Mouse (Mus musculus) liver, embryonic 12.5 days (tissue): ENCODE measurements around the gene Rc3h2. TPM values are rescaled to one million over a fixed set of nuclear protein-coding genes. Genes with fewer than 3 reads are reported as not detected.

Experiments
- ATAC-seq: fragments of 200-750 bp; cut with Nextera tagmentation; 2 replicates; pipeline ENCODE4 v1.8.0; 2017; ENCODE audit warnings: moderate number of reproducible peaks, mild to moderate bottlenecking, moderate library complexity
- H3K27ac ChIP-seq: fragments of 300-500 bp; sonication (generic); 2 replicates; pipeline ENCODE4 v1.5.1; 2016; ENCODE audit warnings: mild to moderate bottlenecking
- H3K27me3 ChIP-seq: fragments of 300-500 bp; sonication (generic); replicated peaks from 2 replicates; pipeline ENCODE4 v1.6.1; 2016; ENCODE audit warnings: mild to moderate bottlenecking, moderate library complexity
- H3K36me3 ChIP-seq: fragments of 300-500 bp; sonication (generic); 2 replicates; pipeline ENCODE4 v1.6.1; 2016; ENCODE audit warnings: mild to moderate bottlenecking, moderate library complexity
- H3K4me1 ChIP-seq: fragments of 300-500 bp; sonication (generic); 2 replicates; pipeline ENCODE4 v1.6.1; 2016
- H3K4me2 ChIP-seq: fragments of 300-500 bp; sonication (generic); 2 replicates; pipeline ENCODE4 v1.6.1; 2016; ENCODE audit warnings: mild to moderate bottlenecking, moderate library complexity
- H3K4me3 ChIP-seq: fragments of 300-500 bp; sonication (generic); 2 replicates; pipeline ENCODE4 v1.5.1; 2016; ENCODE audit warnings: mild to moderate bottlenecking, moderate library complexity
- H3K9ac ChIP-seq: fragments of 300-500 bp; sonication (generic); 2 replicates; pipeline ENCODE4 v1.6.1; 2016; ENCODE audit warnings: mild to moderate bottlenecking, moderate library complexity
- H3K9me3 ChIP-seq: fragments of 300-500 bp; sonication (generic); replicated peaks from 2 replicates; pipeline ENCODE4 v1.6.1; 2016; ENCODE audit warnings: mild to moderate bottlenecking, moderate library complexity
- WGBS: fragments of 180-500 bp; shearing (Covaris S2); methylation state at CpG from one replicate; pipeline ENCODE4 v1.1.7; 2016; ENCODE audit not compliant: insufficient replicate concordance; 5-methylcytosine and 5-hydroxymethylcytosine counted together
- polyA plus RNA-seq: library from polyadenylated mRNA; unstranded; fragments of >200 nt; fragmentation: Nextera tagmentation; extraction: Ambion mirVana; gene quantifications from 2 replicates; pipeline ENCODE4 v1.2.1, GENCODE M21; 2016

Gene Rc3h2
- polyA plus RNA-seq, 1 experiment from 2014 or later, result 7.0 TPM

- H3K36me3 ChIP-seq, result peaks cover 58% of the 10 kb centered on the region
- H3K4me1 ChIP-seq, result no peaks in the 10 kb centered on the region
- H3K4me3 ChIP-seq, result no peak overlapping the region
- ATAC-seq, result no peak
- no peaks in the 10 kb centered on the region for H3K9me3 ChIP-seq
- H3K4me2 ChIP-seq, result no peak overlapping the region
- WGBS, result 59% methylated on average over 1 of the region's 1 CpGs
- no peak overlapping the region for H3K9ac ChIP-seq
- no peaks in the 10 kb centered on the region for H3K27me3 ChIP-seq
- H3K27ac ChIP-seq, result no peak overlapping the region
Measured at GRCm38 (mm10) chr2:37395539-37395938, 27.2 kb downstream of the Rc3h2 start.

- H3K4me2 ChIP-seq, result no peak overlapping the region
- no peak overlapping the region for H3K4me3 ChIP-seq
- no peaks in the 10 kb centered on the region for H3K4me1 ChIP-seq
- H3K27me3 ChIP-seq, result no peaks in the 10 kb centered on the region
- H3K27ac ChIP-seq, result no peak overlapping the region
- no peaks in the 10 kb centered on the region for H3K9me3 ChIP-seq
- peaks cover 54% of the 10 kb centered on the region for H3K36me3 ChIP-seq
- H3K9ac ChIP-seq, result no peak overlapping the region
- ATAC-seq, result no peak
- 90% methylated on average over 9 of the region's 9 CpGs for WGBS
Measured at GRCm38 (mm10) chr2:37382921-37383320, 39.8 kb downstream of the Rc3h2 start.

- ATAC-seq, result peak; percentile 54; the same call in 1 of the 2 replicates
- H3K4me2 ChIP-seq, result no peak overlapping the region
- WGBS, result 54% methylated on average over 2 of the region's 2 CpGs
- H3K9me3 ChIP-seq, result no peaks in the 10 kb centered on the region
- peaks cover 3% of the 10 kb centered on the region; the same call in 1 of the 2 replicates for H3K4me1 ChIP-seq
- no peak overlapping the region for H3K4me3 ChIP-seq
- no peak overlapping the region for H3K27ac ChIP-seq
- H3K27me3 ChIP-seq, result no peaks in the 10 kb centered on the region
- no peak overlapping the region for H3K9ac ChIP-seq
- H3K36me3 ChIP-seq, result peaks cover 66% of the 10 kb centered on the region
Measured at GRCm38 (mm10) chr2:37380189-37380588, 42.5 kb downstream of the Rc3h2 start.

GRCm38 (mm10) chr2:37376018-37376417 is 46.7 kb downstream of the Rc3h2 start:
- no peaks in the 10 kb centered on the region for H3K27me3 ChIP-seq
- no peaks in the 10 kb centered on the region for H3K9me3 ChIP-seq
- no peak overlapping the region for H3K27ac ChIP-seq
- WGBS, result 19% methylated on average over 1 of the region's 1 CpGs
- H3K36me3 ChIP-seq, result peaks cover 54% of the 10 kb centered on the region
- peaks cover 3% of the 10 kb centered on the region; the same call in 1 of the 2 replicates for H3K4me1 ChIP-seq
- no peak overlapping the region for H3K4me2 ChIP-seq
- no peak overlapping the region for H3K4me3 ChIP-seq
- no peak overlapping the region for H3K9ac ChIP-seq
- no peak for ATAC-seq

- peaks cover 21% of the 10 kb centered on the region for H3K36me3 ChIP-seq
- H3K4me3 ChIP-seq, result no peak overlapping the region
- no peak overlapping the region for H3K4me2 ChIP-seq
- no peaks in the 10 kb centered on the region for H3K27me3 ChIP-seq
- 83% methylated on average over 2 of the region's 2 CpGs for WGBS
- H3K9me3 ChIP-seq, result no peaks in the 10 kb centered on the region
- no peak overlapping the region for H3K9ac ChIP-seq
- no peak overlapping the region for H3K27ac ChIP-seq
- H3K4me1 ChIP-seq, result no peaks in the 10 kb centered on the region
- ATAC-seq, result no peak
Measured at GRCm38 (mm10) chr2:37370651-37371050, 52.1 kb downstream of the Rc3h2 start.

GRCm38 (mm10) chr2:37359908-37360307 is 62.8 kb downstream of the Rc3h2 start:
- no peak overlapping the region for H3K4me3 ChIP-seq
- no peaks in the 10 kb centered on the region for H3K27me3 ChIP-seq
- no peak overlapping the region for H3K27ac ChIP-seq
- 87% methylated on average over 2 of the region's 2 CpGs for WGBS
- H3K4me2 ChIP-seq, result peak overlapping the region; percentile 76
- ATAC-seq, result no peak
- H3K36me3 ChIP-seq, result peaks cover 24% of the 10 kb centered on the region
- H3K9me3 ChIP-seq, result no peaks in the 10 kb centered on the region
- H3K9ac ChIP-seq, result no peak overlapping the region
- peaks cover 21% of the 10 kb centered on the region for H3K4me1 ChIP-seq

GRCm38 (mm10) chr2:37358633-37359540 is 63.8 kb downstream of the Rc3h2 start, which contains the start of gene Pdcl:
Gene Pdcl, minus strand, starts transcription at chr2:37359332.
- no peaks in the 10 kb centered on the region for H3K9me3 ChIP-seq
- H3K4me2 ChIP-seq, result peak within 1 kb of the TSS; percentile 76
- H3K36me3 ChIP-seq, result peaks cover 34% of the 10 kb centered on the region
- peak; percentile 100 for ATAC-seq
- peaks cover 21% of the 10 kb centered on the region for H3K4me1 ChIP-seq
- H3K9ac ChIP-seq, result peak within 1 kb of the TSS; percentile 75
- H3K27me3 ChIP-seq, result no peaks in the 10 kb centered on the region
- H3K4me3 ChIP-seq, result peak within 1 kb of the TSS; percentile 76
- peak within 1 kb of the TSS; percentile 98 for H3K27ac ChIP-seq
- under 1% methylated on average over 42 of the region's 42 CpGs for WGBS

- 87% methylated on average over 5 of the region's 5 CpGs for WGBS
- ATAC-seq, result no peak
- Histone ChIP-seq H3K9ac (no peak overlapping the region), H3K27ac (no peak overlapping the region), H3K4me3 (no peak overlapping the region), H3K27me3 (no peaks in the 10 kb centered on the region), H3K36me3 (peaks cover 65% of the 10 kb centered on the region), H3K9me3 (no peaks in the 10 kb centered on the region), H3K4me1 (peaks cover 21% of the 10 kb centered on the region), H3K4me2 (no peak overlapping the region)
Measured at GRCm38 (mm10) chr2:37355571-37355970, 67.1 kb downstream of the Rc3h2 start.

- no peak overlapping the region for H3K9ac ChIP-seq
- H3K36me3 ChIP-seq, result peaks cover 66% of the 10 kb centered on the region
- no peak for ATAC-seq
- no peak overlapping the region for H3K4me3 ChIP-seq
- no peaks in the 10 kb centered on the region for H3K27me3 ChIP-seq
- H3K4me1 ChIP-seq, result no peaks in the 10 kb centered on the region; the same call in 1 of the 2 replicates
- 80% methylated on average over 7 of the region's 7 CpGs for WGBS
- H3K27ac ChIP-seq, result no peak overlapping the region
- no peaks in the 10 kb centered on the region for H3K9me3 ChIP-seq
- no peak overlapping the region for H3K4me2 ChIP-seq
Measured at GRCm38 (mm10) chr2:37351671-37352070, 71.0 kb downstream of the Rc3h2 start.

- no peaks in the 10 kb centered on the region for H3K4me1 ChIP-seq
- H3K4me3 ChIP-seq, result no peak overlapping the region
- no peak for ATAC-seq
- no peak overlapping the region for H3K27ac ChIP-seq
- H3K9me3 ChIP-seq, result no peaks in the 10 kb centered on the region
- no peak overlapping the region for H3K4me2 ChIP-seq
- H3K9ac ChIP-seq, result no peak overlapping the region
- H3K36me3 ChIP-seq, result no peaks in the 10 kb centered on the region
- H3K27me3 ChIP-seq, result no peaks in the 10 kb centered on the region
- 50% methylated on average over 10 of the region's 10 CpGs for WGBS
Measured at GRCm38 (mm10) chr2:37338497-37339187, 84.1 kb downstream of the Rc3h2 start.

GRCm38 (mm10) chr2:37333321-37333720 is 89.4 kb downstream of the Rc3h2 start:
- Histone ChIP-seq H3K9me3 (no peaks in the 10 kb centered on the region), H3K27me3 (no peaks in the 10 kb centered on the region), H3K36me3 (no peaks in the 10 kb centered on the region), H3K4me1 (no peaks in the 10 kb centered on the region), H3K4me2 (no peak overlapping the region), H3K27ac (no peak overlapping the region), H3K4me3 (no peak overlapping the region), H3K9ac (no peak overlapping the region)
- WGBS, result 59% methylated on average over 2 of the region's 2 CpGs
- ATAC-seq, result no peak

GRCm38 (mm10) chr2:37326215-37326614 is 96.5 kb downstream of the Rc3h2 start, which contains the start of gene Olfr368:
Gene Olfr368, plus strand, starts transcription at chr2:37326515.
- Histone ChIP-seq H3K4me2 (no peak within 1 kb of the TSS), H3K27me3 (no peaks in the 10 kb centered on the region), H3K27ac (no peak within 1 kb of the TSS), H3K9ac (no peak within 1 kb of the TSS), H3K4me1 (no peaks in the 10 kb centered on the region), H3K9me3 (no peaks in the 10 kb centered on the region), H3K4me3 (no peak within 1 kb of the TSS), H3K36me3 (no peaks in the 10 kb centered on the region)
- WGBS, result 56% methylated on average over 1 of the region's 1 CpGs
- no peak for ATAC-seq
